Mouse (Mus musculus): Measurements from ENCODE around the gene Kremen1. TPM values are rescaled to one million over a fixed set of nuclear protein-coding genes. Genes with fewer than 3 reads are reported as not detected.

Kremen1 gene
- polyA plus RNA-seq, 1 experiment from 2014 or later = 5.7 TPM

DNA sequence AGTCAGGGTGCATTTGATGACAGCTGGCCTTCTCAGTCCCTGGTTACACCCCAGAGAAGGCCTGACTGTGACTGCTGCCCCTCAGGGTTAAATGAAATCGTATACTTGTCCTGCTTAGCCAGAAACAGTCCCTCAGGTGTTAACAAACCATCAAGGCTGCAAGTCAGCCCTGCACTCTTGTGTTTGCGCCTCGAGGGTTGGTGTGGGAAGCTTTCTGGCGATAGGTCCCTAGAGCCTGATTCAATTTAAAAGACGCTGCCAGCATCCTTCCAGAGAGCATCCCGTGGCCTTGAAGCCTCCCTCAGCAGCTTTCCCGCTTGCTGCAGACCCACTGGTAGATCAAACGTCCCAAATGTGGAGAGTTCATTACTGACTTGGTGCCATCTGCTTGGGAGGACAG is 82.0 kb downstream of the Kremen1 start:
- H3K36me3 ChIP-seq = no peaks in the 10 kb centered on the region

DNA sequence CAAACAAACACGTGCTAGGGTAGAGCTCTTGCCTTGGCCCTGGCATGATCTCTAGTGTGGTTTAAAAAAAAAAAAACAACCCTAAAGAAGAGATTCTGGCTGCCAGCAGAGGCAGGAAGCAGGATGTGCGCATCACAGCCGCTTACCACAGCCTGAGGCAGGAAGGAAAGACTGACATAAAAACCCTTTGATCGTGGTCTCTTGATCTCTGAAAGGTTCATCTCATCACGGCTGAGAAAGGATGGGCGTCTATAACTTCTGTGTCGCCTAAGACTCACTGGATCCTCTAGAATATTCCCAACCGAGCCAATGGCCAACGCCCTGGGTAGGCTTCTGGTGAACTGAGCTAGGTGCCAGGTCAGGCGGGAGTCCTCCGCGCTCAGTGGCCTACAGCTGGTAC is 84.2 kb downstream of the Kremen1 start:
- peaks cover 20% of the 10 kb centered on the region for H3K4me1 ChIP-seq
- 80% methylated on average over 12 of the region's 12 CpGs for WGBS
- no peak overlapping the region for H3K9ac ChIP-seq (replicated peaks)
- no peak overlapping the region for H3K4me3 ChIP-seq (replicated peaks)
- H3K4me2 ChIP-seq = no peak overlapping the region
- no peaks in the 10 kb centered on the region for H3K9me3 ChIP-seq (replicated peaks)
- ATAC-seq (ENCODE audit: low FRiP score) = no peak
- no peaks in the 10 kb centered on the region for H3K36me3 ChIP-seq
- H3K27ac ChIP-seq (replicated peaks) = no peak overlapping the region
- H3K27me3 ChIP-seq (replicated peaks) = no peaks in the 10 kb centered on the region

More for the DNA sequence above, 82.0 kb downstream of the Kremen1 start:
- WGBS = 24% methylated on average over 8 of the region's 8 CpGs
- Histone ChIP-seq H3K27me3 (replicated peaks) (no peaks in the 10 kb centered on the region), H3K4me3 (replicated peaks) (no peak overlapping the region), H3K9ac (replicated peaks) (no peak overlapping the region), H3K4me2 (no peak overlapping the region), H3K9me3 (replicated peaks) (no peaks in the 10 kb centered on the region), H3K27ac (replicated peaks) (0 out of 2 replicates have a peak overlapping the region, but pooled peaks have one; percentile 15), H3K4me1 (peaks cover 17% of the 10 kb centered on the region)
- no peak for ATAC-seq (ENCODE audit: low FRiP score)

DNA sequence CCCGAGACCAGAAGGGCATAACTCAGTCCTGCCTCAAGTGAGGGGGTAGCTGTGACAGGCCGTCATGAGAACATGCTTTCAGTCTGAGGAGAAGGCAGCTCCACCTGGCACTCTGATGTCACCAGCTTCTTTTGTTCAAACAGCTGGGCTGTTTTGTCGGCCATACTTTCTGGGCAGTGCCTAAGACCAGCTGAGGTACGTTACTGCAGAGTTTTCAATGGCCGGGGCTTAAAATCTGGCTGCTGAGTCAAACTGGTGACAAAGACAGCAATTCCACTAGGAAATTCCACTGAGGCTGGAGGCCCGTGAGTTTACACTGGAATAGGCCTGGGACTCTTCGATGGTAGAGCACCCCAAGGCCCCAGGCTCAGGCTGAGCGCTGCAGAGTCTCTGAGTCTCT is 84.7 kb downstream of the Kremen1 start:
- Histone ChIP-seq H3K36me3 (no peaks in the 10 kb centered on the region), H3K4me3 (replicated peaks) (no peak overlapping the region), H3K4me2 (no peak overlapping the region), H3K4me1 (peaks cover 16% of the 10 kb centered on the region), H3K27me3 (replicated peaks) (no peaks in the 10 kb centered on the region), H3K27ac (replicated peaks) (no peak overlapping the region), H3K9me3 (replicated peaks) (no peaks in the 10 kb centered on the region), H3K9ac (replicated peaks) (no peak overlapping the region)
- 62% methylated on average over 8 of the region's 8 CpGs for WGBS
- ATAC-seq (ENCODE audit: low FRiP score) = no peak

DNA sequence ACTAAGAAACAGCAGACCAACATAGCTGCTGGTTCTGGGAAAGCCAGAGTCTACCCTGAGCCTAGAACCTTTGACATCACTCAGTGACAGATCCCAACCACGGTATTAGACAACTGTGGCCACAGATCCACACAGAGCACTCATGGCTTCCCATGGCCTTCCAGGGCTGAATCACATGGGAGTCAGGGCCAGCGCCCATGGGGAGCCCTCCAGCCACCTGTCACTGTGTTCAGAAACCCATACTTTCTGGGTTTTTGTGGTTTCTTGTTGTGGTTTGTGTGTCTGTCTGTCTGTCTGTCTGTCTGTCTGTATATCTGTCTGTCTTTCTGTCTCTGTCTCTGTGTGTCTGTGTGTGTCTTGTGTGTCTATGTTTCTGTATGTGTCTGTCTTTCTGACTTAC is 85.5 kb downstream of the Kremen1 start:
- Histone ChIP-seq H3K27me3 (replicated peaks) (no peaks in the 10 kb centered on the region), H3K27ac (replicated peaks) (no peak overlapping the region), H3K9ac (replicated peaks) (no peak overlapping the region), H3K36me3 (no peaks in the 10 kb centered on the region), H3K4me2 (no peak overlapping the region), H3K9me3 (replicated peaks) (no peaks in the 10 kb centered on the region), H3K4me1 (peaks cover 16% of the 10 kb centered on the region), H3K4me3 (replicated peaks) (no peak overlapping the region)
- 79% methylated on average over 2 of the region's 2 CpGs for WGBS
- no peak for ATAC-seq (ENCODE audit: low FRiP score)

DNA sequence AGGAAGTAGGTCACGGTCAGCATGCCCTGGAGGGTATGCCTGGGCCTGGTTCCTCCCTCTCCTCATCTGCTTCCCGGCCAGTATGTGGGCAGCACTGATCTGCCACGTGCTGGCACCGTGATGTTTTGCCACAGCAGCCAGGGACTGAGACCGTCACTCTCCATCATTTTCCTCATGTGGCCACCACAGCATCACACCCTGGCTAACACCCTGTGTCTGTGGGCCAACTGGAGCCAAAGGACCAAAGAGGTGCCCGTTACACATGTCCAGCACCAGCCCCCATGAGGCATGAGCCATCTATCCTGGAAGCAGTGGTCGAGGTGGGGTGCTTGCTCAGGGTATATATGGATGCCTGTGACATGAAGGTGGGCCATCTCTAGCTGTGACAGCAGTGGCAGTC is 86.2 kb downstream of the Kremen1 start:
- no peak for ATAC-seq (ENCODE audit: low FRiP score)
- no peaks in the 10 kb centered on the region for H3K36me3 ChIP-seq

DNA sequence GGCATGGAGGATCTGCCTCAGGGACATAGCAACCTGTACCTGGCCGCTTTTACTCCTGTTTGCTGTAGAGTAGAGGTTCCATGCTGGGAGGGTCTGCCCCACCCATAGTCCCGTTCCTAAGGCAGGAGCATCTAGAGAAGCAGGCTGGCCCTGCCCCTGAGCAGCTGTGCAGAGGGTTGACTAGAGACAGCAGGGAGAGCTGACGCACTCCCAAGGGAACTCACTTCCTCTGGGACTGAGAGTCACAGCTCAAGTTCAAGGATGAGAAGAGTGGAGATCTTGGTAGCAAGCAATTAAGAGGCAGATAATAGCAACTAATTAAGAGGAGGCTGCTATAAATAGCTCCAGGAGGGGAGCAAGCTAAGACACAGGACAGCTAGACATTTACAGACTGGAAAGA is 88.5 kb downstream of the Kremen1 start:
- 46% methylated on average over 3 of the region's 3 CpGs for WGBS
- Histone ChIP-seq H3K9me3 (replicated peaks) (no peaks in the 10 kb centered on the region), H3K4me1 (peaks cover 7% of the 10 kb centered on the region), H3K36me3 (no peaks in the 10 kb centered on the region), H3K27me3 (replicated peaks) (no peaks in the 10 kb centered on the region), H3K4me3 (replicated peaks) (no peak overlapping the region), H3K27ac (replicated peaks) (no peak overlapping the region), H3K4me2 (no peak overlapping the region), H3K9ac (replicated peaks) (no peak overlapping the region)
- no peak for ATAC-seq (ENCODE audit: low FRiP score)

More for the DNA sequence above, 86.2 kb downstream of the Kremen1 start:
- Histone ChIP-seq H3K4me3 (replicated peaks) (no peak overlapping the region), H3K4me2 (no peak overlapping the region), H3K9ac (replicated peaks) (no peak overlapping the region), H3K27me3 (replicated peaks) (no peaks in the 10 kb centered on the region), H3K4me1 (peaks cover 16% of the 10 kb centered on the region), H3K9me3 (replicated peaks) (no peaks in the 10 kb centered on the region), H3K27ac (replicated peaks) (no peak overlapping the region)
- 95% methylated on average over 7 of the region's 7 CpGs for WGBS

DNA sequence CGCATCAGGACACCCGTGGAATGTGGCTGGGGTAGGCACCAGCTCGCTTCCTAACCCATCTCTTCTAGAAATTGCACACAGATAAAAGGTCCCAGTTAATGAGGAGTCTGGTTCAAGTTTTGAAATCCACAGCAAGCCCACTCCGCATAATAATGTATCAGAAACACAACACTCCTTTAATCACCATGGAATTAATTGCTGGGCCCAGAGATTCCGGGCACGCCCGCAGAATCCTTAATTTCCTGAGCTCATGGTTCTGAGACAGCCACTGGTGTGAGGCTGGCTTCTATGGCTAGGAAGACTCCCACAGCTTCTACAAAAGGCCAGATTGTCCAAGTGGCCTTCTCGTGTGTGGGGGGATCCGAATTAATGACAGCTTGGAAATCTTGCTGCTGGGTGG is 94.0 kb downstream of the Kremen1 start:
- ATAC-seq (ENCODE audit: low FRiP score) = no peak
- H3K27ac ChIP-seq (replicated peaks) = no peak overlapping the region
- H3K36me3 ChIP-seq = no peaks in the 10 kb centered on the region

DNA sequence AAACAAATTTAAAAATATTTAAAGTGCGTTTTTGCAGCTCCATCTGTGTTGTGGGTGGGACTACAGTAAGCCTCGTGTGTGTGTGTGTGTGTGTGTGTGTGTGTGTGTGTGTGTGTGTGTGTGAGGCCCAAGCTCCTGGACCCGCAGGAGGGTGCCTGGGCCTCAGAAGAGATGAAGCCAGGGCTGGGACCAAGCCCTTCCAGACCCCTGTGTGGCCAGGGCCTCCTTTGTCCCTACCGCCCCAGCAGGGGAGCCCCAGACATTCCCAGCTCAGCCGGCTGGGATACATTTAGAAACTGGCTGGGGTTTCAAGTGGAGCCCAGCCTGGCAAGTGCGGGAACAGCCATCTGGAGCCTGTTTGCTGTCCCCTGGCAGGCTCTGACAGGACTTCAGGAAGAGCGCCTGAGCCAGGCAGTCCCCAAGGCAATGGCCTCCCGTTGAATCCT is 95.9 kb downstream of the Kremen1 start:
- 0 out of 2 replicates have a peak overlapping the region, but pooled peaks have one; percentile 41 for H3K27ac ChIP-seq (replicated peaks)
- no peak; the same call in 1 of the 2 replicates for ATAC-seq (ENCODE audit: low FRiP score)
- H3K4me3 ChIP-seq (replicated peaks) = no peak overlapping the region
- H3K9ac ChIP-seq (replicated peaks) = no peak overlapping the region
- H3K36me3 ChIP-seq = no peaks in the 10 kb centered on the region
- 21% methylated on average over 8 of the region's 8 CpGs for WGBS
- peaks cover 16% of the 10 kb centered on the region for H3K4me1 ChIP-seq
- no peaks in the 10 kb centered on the region for H3K27me3 ChIP-seq (replicated peaks)
- H3K4me2 ChIP-seq = no peak overlapping the region
- no peaks in the 10 kb centered on the region for H3K9me3 ChIP-seq (replicated peaks)

More for the DNA sequence above, 94.0 kb downstream of the Kremen1 start:
- H3K27me3 ChIP-seq (replicated peaks) = no peaks in the 10 kb centered on the region
- H3K9me3 ChIP-seq (replicated peaks) = no peaks in the 10 kb centered on the region
- H3K9ac ChIP-seq (replicated peaks) = no peak overlapping the region
- H3K4me3 ChIP-seq (replicated peaks) = no peak overlapping the region
- no peak overlapping the region for H3K4me2 ChIP-seq
- WGBS = 47% methylated on average over 9 of the region's 9 CpGs
- peaks cover 16% of the 10 kb centered on the region for H3K4me1 ChIP-seq

DNA sequence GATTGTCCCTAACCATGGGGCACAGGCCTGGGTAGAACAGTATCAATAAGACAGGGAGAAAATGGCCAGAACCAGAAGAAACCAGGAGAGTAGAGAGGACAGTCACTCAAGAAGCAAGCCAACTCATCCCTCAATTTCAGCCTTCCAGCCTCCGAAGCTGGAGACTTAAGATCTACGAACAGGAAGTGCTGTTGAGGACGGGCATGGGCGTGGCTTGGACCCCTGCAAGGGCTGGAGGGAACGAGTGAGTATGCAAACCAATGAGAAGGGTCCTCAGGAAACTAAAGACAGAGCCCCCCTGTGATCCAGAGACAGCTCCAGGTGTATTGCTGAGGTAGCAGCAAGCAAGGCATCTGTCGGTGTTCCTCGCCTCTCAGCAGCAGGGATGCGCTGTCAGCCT is 97.0 kb downstream of the Kremen1 start:
- 42% methylated on average over 8 of the region's 8 CpGs for WGBS

DNA sequence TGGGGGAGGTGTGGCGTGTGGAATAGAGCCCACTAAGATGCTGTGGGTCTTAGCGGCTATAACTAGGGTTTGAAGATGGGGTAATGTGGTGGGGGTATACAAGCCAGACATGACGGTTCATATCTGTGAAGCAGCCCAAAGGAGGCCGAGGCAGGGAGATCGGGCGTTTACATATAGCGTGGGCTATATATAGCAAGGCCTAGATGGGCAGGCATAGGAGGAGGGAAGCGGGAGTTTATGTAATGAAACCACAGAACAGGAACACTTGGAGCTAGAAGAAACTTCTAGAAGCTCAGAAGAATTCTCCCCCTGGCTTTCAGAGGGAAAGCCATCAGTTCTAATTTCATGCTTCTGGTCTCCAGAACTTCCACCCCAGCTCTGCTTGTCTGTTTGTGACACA is 97.9 kb downstream of the Kremen1 start:
- H3K9me3 ChIP-seq (replicated peaks) = no peaks in the 10 kb centered on the region
- no peak for ATAC-seq (ENCODE audit: low FRiP score)
- H3K36me3 ChIP-seq = no peaks in the 10 kb centered on the region
- no peak overlapping the region for H3K4me3 ChIP-seq (replicated peaks)
- H3K4me2 ChIP-seq = no peak overlapping the region
- H3K4me1 ChIP-seq = peaks cover 16% of the 10 kb centered on the region
- H3K27ac ChIP-seq (replicated peaks) = no peak overlapping the region
- no peaks in the 10 kb centered on the region for H3K27me3 ChIP-seq (replicated peaks)
- H3K9ac ChIP-seq (replicated peaks) = no peak overlapping the region
- 96% methylated on average over 8 of the region's 8 CpGs for whole genome bisulfite sequencing

More for the DNA sequence above, 97.0 kb downstream of the Kremen1 start:
- no peak overlapping the region for H3K4me3 ChIP-seq (replicated peaks)
- no peak for ATAC-seq (ENCODE audit: low FRiP score)
- no peak overlapping the region for H3K4me2 ChIP-seq
- peaks cover 16% of the 10 kb centered on the region for H3K4me1 ChIP-seq
- H3K27ac ChIP-seq (replicated peaks) = no peak overlapping the region
- no peaks in the 10 kb centered on the region for H3K27me3 ChIP-seq (replicated peaks)
- no peak overlapping the region for H3K9ac ChIP-seq (replicated peaks)
- no peaks in the 10 kb centered on the region for H3K36me3 ChIP-seq
- H3K9me3 ChIP-seq (replicated peaks) = no peaks in the 10 kb centered on the region

DNA sequence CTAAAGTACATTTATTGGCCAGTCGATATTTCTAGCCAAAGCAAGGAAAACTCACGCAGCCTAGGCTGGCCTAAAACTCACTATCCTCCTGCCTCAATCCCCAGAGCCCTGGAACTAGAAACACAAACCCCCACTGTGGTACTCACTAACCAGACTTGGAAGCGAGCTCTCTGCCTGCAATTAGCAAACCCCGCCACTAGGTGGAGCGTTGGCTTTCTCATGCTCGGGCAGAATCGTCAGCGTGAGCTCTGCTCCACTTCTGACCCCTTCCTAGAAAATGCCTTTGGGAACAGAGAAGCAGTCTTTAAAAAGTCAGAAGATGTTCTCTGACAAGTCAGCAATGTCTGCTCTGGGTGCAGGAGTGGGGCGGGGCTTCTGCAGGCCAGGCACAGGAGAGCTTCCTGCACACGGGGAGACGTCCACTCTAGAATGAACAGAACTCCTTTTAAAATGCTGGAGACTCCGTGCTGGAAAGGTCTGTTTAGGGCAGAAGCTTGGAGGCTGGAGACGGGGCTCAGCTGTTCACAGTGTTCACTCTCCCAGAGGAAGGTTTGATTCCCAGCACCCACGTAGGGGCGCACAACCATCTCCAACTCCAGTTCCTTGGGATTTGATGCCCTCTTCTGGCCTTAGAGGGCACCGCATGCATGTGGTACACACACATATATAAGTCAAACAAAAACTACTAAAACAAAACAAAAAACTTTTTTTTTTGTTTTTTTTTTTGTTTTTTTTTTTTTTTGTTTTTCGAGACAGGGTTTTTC is 100.5 kb downstream of the Kremen1 start:
- H3K4me3 ChIP-seq (replicated peaks) = no peak overlapping the region
- ATAC-seq (ENCODE audit: low FRiP score) = no peak
- H3K9ac ChIP-seq (replicated peaks) = no peak overlapping the region
- no peak overlapping the region for H3K4me2 ChIP-seq
- H3K9me3 ChIP-seq (replicated peaks) = no peaks in the 10 kb centered on the region
- no peaks in the 10 kb centered on the region for H3K36me3 ChIP-seq
- peaks cover 10% of the 10 kb centered on the region for H3K4me1 ChIP-seq
- no peak overlapping the region for H3K27ac ChIP-seq (replicated peaks)
- H3K27me3 ChIP-seq (replicated peaks) = no peaks in the 10 kb centered on the region
- WGBS = 74% methylated on average over 17 of the region's 17 CpGs

DNA sequence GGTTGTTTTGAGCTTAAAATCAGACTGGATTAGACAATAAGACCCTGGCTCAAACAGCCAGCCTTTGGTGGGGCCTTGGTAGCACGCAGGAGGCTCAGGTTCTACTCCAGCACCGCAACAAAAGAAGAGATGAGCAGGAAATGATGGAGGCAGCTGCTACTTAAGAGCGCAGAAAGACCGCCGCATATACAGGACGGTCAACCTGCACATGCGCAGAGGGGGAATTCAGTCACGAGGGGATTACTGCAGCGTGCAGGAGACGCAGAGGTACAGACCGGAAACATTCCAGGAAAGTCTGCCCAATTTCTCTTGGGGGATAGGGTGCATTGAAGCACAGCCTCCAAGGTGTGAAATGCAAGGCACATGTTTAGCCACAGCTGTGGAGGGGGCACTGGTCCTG is 103.3 kb downstream of the Kremen1 start:
- Histone ChIP-seq H3K4me1 (peaks cover 12% of the 10 kb centered on the region), H3K9ac (replicated peaks) (no peak overlapping the region), H3K9me3 (replicated peaks) (no peaks in the 10 kb centered on the region), H3K36me3 (no peaks in the 10 kb centered on the region), H3K27me3 (replicated peaks) (peaks cover 6% of the 10 kb centered on the region; the same call in 1 of the 2 replicates), H3K27ac (replicated peaks) (no peak overlapping the region), H3K4me2 (no peak overlapping the region), H3K4me3 (replicated peaks) (no peak overlapping the region)
- ATAC-seq (ENCODE audit: low FRiP score) = no peak
- 90% methylated on average over 11 of the region's 11 CpGs for WGBS
